Mouse (Mus musculus) cerebellum, postnatal 36 days (tissue): ENCODE measurements at regions not wholly inside any gene's neighbourhood (a gene's known extent, or its start where the extent isn't known, plus 50 kb on each side); places are given as distances from the start of the nearest gene placed in this dataset.

Experiments used
- DNase-seq, 2 experiments: peaks; one replicate each; pipeline ENCODE4 v3.0.0; 2021 to 2022; ENCODE audit warnings: mixed read lengths in 2 of 2

- no peak for DNase-seq
Observed at GRCm38 (mm10) chr17:45341573-45341972, 92.0 kb downstream of the Cdc5l start.

- no peak for DNase-seq
Observed at GRCm38 (mm10) chr17:45340851-45341250, 92.7 kb downstream of the Cdc5l start.

GRCm38 (mm10) chr17:45339226-45339625 lies 94.3 kb downstream of the Cdc5l start:
- DNase-seq = no peak

GRCm38 (mm10) chr17:45338086-45338485 lies 95.5 kb downstream of the Cdc5l start:
- no peak for DNase-seq

- DNase-seq = no peak
Observed at GRCm38 (mm10) chr17:45335586-45336151, 97.9 kb downstream of the Cdc5l start.

- peak in 1 of 2 experiments; percentile 13 for DNase-seq
Observed at GRCm38 (mm10) chr17:45334732-45335381, 98.7 kb downstream of the Cdc5l start.

GRCm38 (mm10) chr17:45332321-45332720 lies 101.2 kb downstream of the Cdc5l start:
- DNase-seq = no peak

- DNase-seq = no peak
Observed at GRCm38 (mm10) chr17:45329241-45329640, 104.3 kb downstream of the Cdc5l start.

- no peak for DNase-seq
Observed at GRCm38 (mm10) chr17:45326726-45327125, 106.8 kb downstream of the Cdc5l start.

- DNase-seq = no peak
Observed at GRCm38 (mm10) chr17:45326173-45326572, 107.4 kb downstream of the Cdc5l start.

GRCm38 (mm10) chr17:45322842-45323241 lies 110.7 kb downstream of the Cdc5l start:
- DNase-seq = peak; percentile 15 to 28

- DNase-seq = no peak
Observed at GRCm38 (mm10) chr17:45320074-45320473, 113.5 kb downstream of the Cdc5l start.

GRCm38 (mm10) chr17:45318211-45319076 lies 115.1 kb downstream of the Cdc5l start:
- DNase-seq = no peak

GRCm38 (mm10) chr17:45312510-45313266 lies 120.8 kb downstream of the Cdc5l start:
- DNase-seq = peak; percentile 70 to 74

- DNase-seq = no peak
Observed at GRCm38 (mm10) chr17:45306506-45306905, 127.0 kb downstream of the Cdc5l start.

- no peak for DNase-seq
Observed at GRCm38 (mm10) chr17:45303183-45303582, 130.4 kb downstream of the Cdc5l start.

- no peak for DNase-seq
Observed at GRCm38 (mm10) chr17:45298355-45298754, 135.2 kb downstream of the Cdc5l start.

GRCm38 (mm10) chr17:45297860-45298259 lies 135.7 kb downstream of the Cdc5l start:
- no peak for DNase-seq

GRCm38 (mm10) chr17:45296363-45296762 lies 137.2 kb downstream of the Cdc5l start:
- no peak for DNase-seq

- no peak for DNase-seq
Observed at GRCm38 (mm10) chr17:45294886-45295285, 138.7 kb downstream of the Cdc5l start.

- DNase-seq = no peak
Observed at GRCm38 (mm10) chr17:45294256-45294865, 139.2 kb downstream of the Cdc5l start.

GRCm38 (mm10) chr17:45292883-45293282 lies 140.7 kb downstream of the Cdc5l start:
- no peak for DNase-seq

GRCm38 (mm10) chr17:45291052-45291451 lies 142.5 kb downstream of the Cdc5l start:
- DNase-seq = no peak
